Comparison of ENCODE assay signal across 20 mouse cellular contexts in the genomic region with DNA sequence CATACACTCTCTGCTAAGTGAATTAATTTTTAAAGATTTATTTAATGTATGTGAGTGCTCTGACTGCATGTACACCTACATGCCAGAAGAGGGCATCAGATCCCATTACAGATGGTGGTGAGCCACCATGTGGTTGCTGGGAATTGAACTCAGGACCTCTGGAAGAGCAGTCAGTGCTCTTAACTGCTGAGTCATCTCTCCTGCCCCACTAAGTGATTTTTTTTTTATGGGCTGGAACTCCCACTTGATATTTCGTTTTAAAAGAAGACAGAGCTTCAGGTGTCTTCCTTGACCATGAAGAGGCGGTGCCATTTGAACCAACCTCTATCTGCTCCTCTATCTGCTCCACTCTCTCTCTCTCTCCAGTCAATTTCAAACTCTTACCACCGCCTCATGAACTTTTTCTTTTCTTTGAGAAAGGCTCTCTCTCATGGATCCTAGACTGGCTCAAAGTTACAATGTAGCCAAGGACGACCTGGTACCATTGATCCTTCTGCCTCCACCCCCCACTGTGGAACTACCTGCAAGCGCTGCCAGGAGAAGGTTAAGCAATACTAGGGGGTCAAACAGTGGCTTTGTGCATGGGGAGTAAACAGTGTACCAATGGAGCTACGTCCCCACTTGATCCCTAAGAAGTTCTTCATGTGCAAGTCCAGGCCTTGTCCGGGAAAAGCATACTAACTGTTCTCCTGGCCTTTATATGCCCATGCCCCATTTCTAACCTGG. TPM values are rescaled to one million over a fixed set of nuclear protein-coding genes. Genes with fewer than 3 reads are reported as not detected.
DNase-seq lines count a peak whose midpoint lies in the region; ATAC-seq and TF ChIP-seq lines count a peak whose summit lies in the region.
"Had no signal": no experiment of that assay in that cellular context is flagged by ENCODE, and none has a peak within 500 bp of the region (broad histone marks: within the 10 kb centered on the region; RNA-seq: fewer than 3 reads in every experiment).

No protein-coding gene starts in this region.

- 0 out of 2 replicates have a peak, but pooled peaks have one; percentile 3 for TF ChIP-seq CTCF in kidney, adult 2 months (conservative IDR thresholded peaks at IDR 0.05; ENCODE audit: insufficient read depth, insufficient read length, low read depth, low read length)
- peak; percentile 6; the same call in 1 of the 2 replicates for TF ChIP-seq CTCF in midbrain, postnatal 0 days (IDR thresholded peaks at IDR 0.05)
- peak in 1 of 3 experiments; percentile 31; a peak in 2 of 6 replicates for TF ChIP-seq CTCF in MEL (IDR thresholded peaks at IDR 0.05 in 2 of 3, conservative IDR thresholded peaks at IDR 0.05 in 1 of 3; ENCODE audit: control insufficient read depth in 1 of 3, insufficient read depth in 1 of 3, low read depth in 2 of 3, low read length in 3 of 3, poor library complexity in 1 of 3, severe bottlenecking in 1 of 3)
- no peak for TF ChIP-seq CTCF in liver, postnatal 0 days (IDR thresholded peaks at IDR 0.05; ENCODE audit: low read depth)

- H3K36me3 ChIP-seq in kidney, adult 2 months (ENCODE audit: control insufficient read depth, insufficient read depth, low read length), result no peaks in the 10 kb centered on the region
- no peaks in the 10 kb centered on the region for H3K36me3 ChIP-seq in midbrain, postnatal 0 days (ENCODE audit: insufficient read depth, low read length)
- no peaks in the 10 kb centered on the region for H3K36me3 ChIP-seq in midbrain, embryonic 11.5 days (ENCODE audit: control insufficient read depth, insufficient read depth, low read length)
- no peaks in the 10 kb centered on the region; a peak in 1 of 4 replicates for H3K36me3 ChIP-seq in MEL (ENCODE audit: control insufficient read depth in 1 of 2, insufficient read depth in 2 of 2, low read length in 2 of 2)
- no peaks in the 10 kb centered on the region; the same call in 1 of the 2 replicates for H3K36me3 ChIP-seq in liver, postnatal 0 days (replicated peaks; ENCODE audit: insufficient read depth, low read length)
- H3K36me3 ChIP-seq: embryonic facial prominence, embryonic 12.5 days; forebrain, embryonic 15.5 days; G1E; hindbrain, embryonic 10.5 days; midbrain, embryonic 10.5 days; stomach, embryonic 15.5 days had no signal

- H3K4me2 ChIP-seq in midbrain, postnatal 0 days (ENCODE audit: low read depth, low read length, poor library complexity, severe bottlenecking), result no peak overlapping the region
- no peak overlapping the region for H3K4me2 ChIP-seq in midbrain, embryonic 11.5 days
- H3K4me2 ChIP-seq in liver, postnatal 0 days (ENCODE audit: low read depth, low read length), result peak overlapping the region; percentile 48; the same call in 1 of the 2 replicates
- H3K4me2 ChIP-seq: embryonic facial prominence, embryonic 12.5 days; forebrain, embryonic 15.5 days had no signal

- no peak; the same call in 1 of the 2 replicates for TF ChIP-seq RAD21 in MEL (IDR thresholded peaks at IDR 0.05; ENCODE audit: low read depth, low read length)

- H3K4me1 ChIP-seq in kidney, adult 2 months (ENCODE audit: control insufficient read depth, insufficient read depth, low read length), result peaks cover 9% of the 10 kb centered on the region; the same call in 1 of the 2 replicates
- H3K4me1 ChIP-seq in midbrain, postnatal 0 days (ENCODE audit: insufficient read depth, low read length), result no peaks in the 10 kb centered on the region
- no peaks in the 10 kb centered on the region for H3K4me1 ChIP-seq in midbrain, embryonic 11.5 days (ENCODE audit: control insufficient read depth, insufficient read depth, low read length)
- peaks cover 0 to 1% of the 10 kb centered on the region in 2 experiments; a peak in 1 of 4 replicates for H3K4me1 ChIP-seq in MEL (ENCODE audit: control insufficient read depth in 1 of 2, insufficient read depth in 2 of 2, low read length in 2 of 2)
- H3K4me1 ChIP-seq in liver, postnatal 0 days (ENCODE audit: insufficient read depth), result peaks cover 32% of the 10 kb centered on the region

- no peak for DNase-seq in kidney, adult 2 months
- DNase-seq in kidney, postnatal 25 days, result no peak
- DNase-seq in midbrain, postnatal 0 days (ENCODE audit: low spot score), result no peak
- DNase-seq in midbrain, embryonic 11.5 days (ENCODE audit: low spot score, missing footprints), result no peak
- no peak for DNase-seq in MEL (ENCODE audit: low read depth, low spot score)
- peak; percentile 68 for DNase-seq in liver, postnatal 0 days
- DNase-seq in embryo, embryonic 10.5 days (ENCODE audit: low spot score), result no peak
- DNase-seq in layer of hippocampus, postnatal 36 days, result no peak
- DNase-seq: adrenal gland, adult 2 months; cerebellum, adult 18-20 months; kidney, postnatal 36 days; lung, postnatal 14 days; retina, postnatal 1 day had no signal

- H3K27ac ChIP-seq in kidney, adult 2 months (ENCODE audit: insufficient read depth, low read depth, low read length), result no peak overlapping the region
- H3K27ac ChIP-seq in midbrain, postnatal 0 days (ENCODE audit: low read depth, low read length), result no peak overlapping the region
- H3K27ac ChIP-seq in midbrain, embryonic 11.5 days (ENCODE audit: low read depth, low read length), result no peak overlapping the region
- H3K27ac ChIP-seq in MEL (ENCODE audit: control insufficient read depth, low read depth, low read length), result no peak overlapping the region
- peak overlapping the region; percentile 90 for H3K27ac ChIP-seq in liver, postnatal 0 days (ENCODE audit: low read depth)
- H3K27ac ChIP-seq: embryonic facial prominence, embryonic 12.5 days; forebrain, embryonic 15.5 days; hindbrain, embryonic 10.5 days; midbrain, embryonic 10.5 days; stomach, embryonic 15.5 days had no signal

- H3K9ac ChIP-seq in midbrain, postnatal 0 days (replicated peaks; ENCODE audit: low read length, poor library complexity, severe bottlenecking), result no peak overlapping the region
- H3K9ac ChIP-seq in midbrain, embryonic 11.5 days (ENCODE audit: low read length), result no peak overlapping the region
- H3K9ac ChIP-seq in MEL (ENCODE audit: control insufficient read depth, low read depth, low read length, poor library complexity, severe bottlenecking), result peak overlapping the region; percentile 54; the same call in 1 of the 2 replicates
- no peak overlapping the region for H3K9ac ChIP-seq in liver, postnatal 0 days (replicated peaks)
- H3K9ac ChIP-seq: embryonic facial prominence, embryonic 12.5 days; forebrain, embryonic 15.5 days; stomach, embryonic 15.5 days had no signal

- ATAC-seq in midbrain, postnatal 0 days (ENCODE audit: low FRiP score), result no peak
- ATAC-seq in midbrain, embryonic 11.5 days (ENCODE audit: low FRiP score), result no peak
- ATAC-seq in liver, postnatal 0 days, result peak; percentile 80
- ATAC-seq: forebrain, embryonic 15.5 days had no signal

- no peak overlapping the region for H3K4me3 ChIP-seq in kidney, adult 2 months (ENCODE audit: insufficient read depth, low read depth, low read length)
- H3K4me3 ChIP-seq in midbrain, postnatal 0 days (ENCODE audit: low read depth, low read length), result no peak overlapping the region
- no peak overlapping the region for H3K4me3 ChIP-seq in midbrain, embryonic 11.5 days (ENCODE audit: low read depth, low read length)
- peak overlapping the region; percentile 58 to 82 for H3K4me3 ChIP-seq in MEL (ENCODE audit: control insufficient read depth in 1 of 2, insufficient read depth in 1 of 2, low read depth in 2 of 2, low read length in 2 of 2)
- no peak overlapping the region for H3K4me3 ChIP-seq in liver, postnatal 0 days (ENCODE audit: low read depth, low read length)
- H3K4me3 ChIP-seq: embryonic facial prominence, embryonic 12.5 days; forebrain, embryonic 15.5 days; hindbrain, embryonic 10.5 days; midbrain, embryonic 10.5 days; stomach, embryonic 15.5 days had no signal

- TF ChIP-seq EP300 in MEL (IDR thresholded peaks at IDR 0.05; ENCODE audit: low read depth in 1 of 2, low read length in 2 of 2), result no peak
- no peak for TF ChIP-seq EP300 in liver, postnatal 0 days (IDR thresholded peaks at IDR 0.05; ENCODE audit: low read depth)

- no peak for TF ChIP-seq POLR2A in kidney, adult 2 months (IDR thresholded peaks at IDR 0.05; ENCODE audit: low read depth, low read length)
- TF ChIP-seq POLR2A in MEL (IDR thresholded peaks at IDR 0.05; ENCODE audit: control insufficient read depth in 1 of 2, insufficient read depth in 1 of 2, low read depth in 1 of 2, low read length in 2 of 2, poor library complexity in 1 of 2), result no peak

- H3K27me3 ChIP-seq in kidney, adult 2 months (replicated peaks; ENCODE audit: control insufficient read depth, insufficient read depth, low read length), result no peaks in the 10 kb centered on the region
- H3K27me3 ChIP-seq in midbrain, postnatal 0 days (ENCODE audit: insufficient read depth, low read length), result no peaks in the 10 kb centered on the region
- H3K27me3 ChIP-seq in midbrain, embryonic 11.5 days (ENCODE audit: control insufficient read depth, insufficient read depth, low read length), result no peaks in the 10 kb centered on the region
- no peaks in the 10 kb centered on the region for H3K27me3 ChIP-seq in MEL (ENCODE audit: control insufficient read depth in 1 of 2, insufficient read depth in 2 of 2, low read length in 2 of 2)
- no peaks in the 10 kb centered on the region for H3K27me3 ChIP-seq in liver, postnatal 0 days (ENCODE audit: insufficient read depth, low read length)
- H3K27me3 ChIP-seq: embryonic facial prominence, embryonic 12.5 days; forebrain, embryonic 15.5 days; stomach, embryonic 15.5 days had no signal

- H3K79me2 ChIP-seq in MEL (ENCODE audit: control insufficient read depth, insufficient read depth, low read length, poor library complexity), result no peaks in the 10 kb centered on the region

- no peaks in the 10 kb centered on the region for H3K9me3 ChIP-seq in midbrain, postnatal 0 days (ENCODE audit: low read length)
- H3K9me3 ChIP-seq in midbrain, embryonic 11.5 days (ENCODE audit: control insufficient read depth, low read length), result no peaks in the 10 kb centered on the region
- no peaks in the 10 kb centered on the region for H3K9me3 ChIP-seq in MEL (replicated peaks; ENCODE audit: insufficient read depth, low read length)
- H3K9me3 ChIP-seq in liver, postnatal 0 days (ENCODE audit: low read length), result no peaks in the 10 kb centered on the region
- H3K9me3 ChIP-seq: embryonic facial prominence, embryonic 12.5 days; forebrain, embryonic 15.5 days; G1E; hindbrain, embryonic 10.5 days; midbrain, embryonic 10.5 days; stomach, embryonic 15.5 days had no signal

- 85% methylated on average over 7 of the region's 7 CpGs for WGBS in kidney, adult 2 months
- WGBS in midbrain, postnatal 0 days, result 90% methylated on average over 7 of the region's 7 CpGs
- 89% methylated on average over 7 of the region's 7 CpGs for WGBS in midbrain, embryonic 11.5 days
- 76% methylated on average over 7 of the region's 7 CpGs for WGBS in liver, postnatal 0 days (ENCODE audit: insufficient replicate concordance)

RNA-seq across cellular contexts. Expression of gene Hdc, which starts 22.6 kb away (rescaled TPM):
- 8.1 and 11.7 TPM in 2 replicates for polyA plus RNA-seq in kidney, adult 2 months (2012; rRNA removed)
- 3.2 and 5.6 TPM in 2 replicates for total RNA-seq in midbrain, postnatal 0 days (2014; rRNA removed)
- polyA plus RNA-seq in midbrain, postnatal 0 days (2015; fragmentation: Nextera tagmentation; extraction: Ambion mirVana), result 2.8 and 3.8 TPM in 2 replicates
- polyA plus RNA-seq in midbrain, embryonic 11.5 days (2014; fragmentation: Nextera tagmentation; extraction: Ambion mirVana), result 0.42 and 0.50 TPM in 2 replicates
- 2.2 and 2.8 TPM in 2 replicates for total RNA-seq in MEL (2012; rRNA removed)
- 1 to 10 TPM in 1 of 2 experiments, not detected in 1; 5.5 TPM for polyA plus RNA-seq in MEL (2012; ENCODE audit: insufficient read depth in 1 of 2, insufficient read length in 2 of 2, low read depth in 1 of 2, low replicate concordance in 2 of 2, missing spikeins in 1 of 2)
- 4.5 and 6.0 TPM in 2 replicates for polyA plus RNA-seq in liver, postnatal 0 days (2015; fragmentation: Nextera tagmentation; extraction: Ambion mirVana)
- 1 to 10 TPM in 1 of 2 experiments, under 1 TPM in 1; 0.70 to 1.4 TPM for total RNA-seq in layer of hippocampus, postnatal 36 days (2021)

RNA-seq across cellular contexts. Expression of gene Slc27a2, which starts 44.3 kb away (rescaled TPM):
- polyA plus RNA-seq in kidney, adult 2 months (2012; rRNA removed), result 1,333 and 1,911 TPM in 2 replicates
- 10.7 and 13.6 TPM in 2 replicates for total RNA-seq in midbrain, postnatal 0 days (2014; rRNA removed)
- 10.7 and 10.9 TPM in 2 replicates for polyA plus RNA-seq in midbrain, postnatal 0 days (2015; fragmentation: Nextera tagmentation; extraction: Ambion mirVana)
- 3.3 and 3.8 TPM in 2 replicates for polyA plus RNA-seq in midbrain, embryonic 11.5 days (2014; fragmentation: Nextera tagmentation; extraction: Ambion mirVana)
- total RNA-seq in MEL (2012; rRNA removed), result not detected in 2 replicates
- polyA plus RNA-seq in MEL (2012; ENCODE audit: insufficient read depth in 1 of 2, insufficient read length in 2 of 2, low read depth in 1 of 2, low replicate concordance in 2 of 2, missing spikeins in 1 of 2), result not detected
- 1,036 and 1,041 TPM in 2 replicates for polyA plus RNA-seq in liver, postnatal 0 days (2015; fragmentation: Nextera tagmentation; extraction: Ambion mirVana)
- total RNA-seq in layer of hippocampus, postnatal 36 days (2021), result 10 to 100 TPM; 11.1 to 12.0 TPM
- total RNA-seq: granulocyte monocyte progenitor cell, adult 5-6 weeks had no signal
- polyA plus RNA-seq: G1E had no signal

Comparison
In these comparisons a context has a peak if more than half of its experiments do, and no peak if none do; other contexts are left out.
1. H3K4me3 ChIP-seq: peak in MEL (2 of 2); none in kidney, adult 2 months (single experiment), midbrain, postnatal 0 days (single experiment), midbrain, embryonic 11.5 days (single experiment) and liver, postnatal 0 days (single experiment).
2. RNA of gene Slc27a2, which starts 44.3 kb away (polyA plus RNA-seq): 1,333 to 1,911 TPM in kidney, adult 2 months and 1,036 to 1,041 TPM in liver, postnatal 0 days; 10.7 to 10.9 TPM in midbrain, postnatal 0 days, 3.3 to 3.8 TPM in midbrain, embryonic 11.5 days and not detected in MEL; every median in the first group is over 10 times any median in the second.